Mouse (Mus musculus): Measurements from ENCODE around the gene Nt5m.

The Nt5m gene

DNA sequence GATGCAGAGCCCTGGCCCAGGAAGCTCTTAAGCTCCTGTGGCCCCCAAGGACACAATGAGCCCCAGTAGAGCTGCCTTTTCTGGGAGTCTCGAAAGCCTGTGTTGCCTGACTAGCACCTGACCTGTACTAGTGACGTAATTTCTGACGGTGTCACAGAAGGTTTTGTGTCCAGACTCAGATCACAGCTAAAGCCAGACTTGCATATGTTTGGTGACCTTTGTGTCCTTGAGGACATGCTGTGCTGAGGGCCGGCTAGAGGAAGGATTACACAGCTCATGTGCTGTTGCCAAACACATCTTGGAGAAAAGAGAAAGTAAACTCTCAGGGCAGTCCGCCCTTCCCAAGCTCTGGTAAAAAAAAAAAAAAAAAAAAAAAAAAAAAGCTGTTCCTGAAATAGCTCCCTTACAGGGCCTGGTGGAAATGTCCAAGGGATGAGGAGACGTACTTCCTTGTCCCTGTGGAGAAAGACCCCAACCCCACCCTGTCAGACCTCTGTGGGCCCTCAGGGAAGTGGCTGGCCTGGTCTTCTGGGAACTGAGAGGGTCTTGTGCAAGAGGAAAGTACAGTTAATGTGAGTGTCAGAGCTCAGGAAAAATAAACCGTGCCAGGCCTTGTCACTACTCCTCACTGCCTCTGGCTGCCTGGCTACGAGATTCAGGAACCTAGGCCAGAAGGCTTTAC lies 62.9 kb downstream of the Nt5m start:
- DNase-seq (ENCODE audit: low spot score), result no peak

DNA sequence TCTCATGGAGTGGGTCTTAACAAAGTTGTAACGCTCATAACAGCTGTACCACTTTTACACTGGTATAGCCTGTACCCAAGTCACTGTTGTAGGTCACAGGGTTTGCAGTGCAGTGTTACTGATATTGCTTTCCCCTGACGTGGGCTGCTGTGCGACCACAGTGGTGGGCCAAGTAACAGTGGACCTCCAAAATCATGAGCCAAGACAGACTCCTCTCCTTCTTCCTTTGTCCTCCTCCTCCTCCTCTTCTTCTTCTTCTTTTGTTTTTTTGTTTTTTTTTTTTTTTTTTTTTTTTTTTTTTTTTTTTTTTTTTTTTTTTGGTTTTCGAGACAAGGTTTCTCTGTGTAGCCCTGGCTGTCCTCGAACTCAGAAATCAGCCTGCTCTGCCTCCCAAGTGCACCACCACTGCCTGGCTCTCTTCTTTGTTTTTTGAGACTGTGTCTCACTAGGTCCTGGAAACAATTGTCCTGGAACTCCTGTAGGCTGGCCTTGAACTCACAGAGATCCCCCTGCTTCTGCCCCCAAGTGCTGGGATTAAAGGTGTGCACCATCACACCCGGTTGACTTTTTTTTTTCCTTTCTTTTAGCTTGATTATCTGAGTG lies 67.4 kb downstream of the Nt5m start:
- DNase-seq (ENCODE audit: low spot score), result no peak

DNA sequence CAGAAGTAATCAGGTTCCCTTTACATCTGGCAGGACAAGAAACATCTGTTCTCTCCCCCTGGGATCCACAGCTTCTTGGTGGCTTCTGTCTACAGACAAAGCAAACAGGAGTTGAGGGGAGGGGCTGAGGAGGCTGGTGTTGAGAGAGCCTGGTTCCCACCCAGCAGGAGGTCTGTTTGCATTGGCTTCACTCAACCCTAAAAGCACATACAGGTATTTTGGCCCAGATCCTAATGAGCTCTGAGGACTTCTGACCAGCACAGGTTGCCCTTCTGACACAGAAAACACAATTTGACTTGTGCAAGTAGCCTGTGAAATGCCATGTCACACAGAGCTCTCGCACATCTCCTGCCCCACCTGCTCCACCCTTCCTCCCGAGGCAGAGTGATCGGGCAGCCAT lies 69.2 kb downstream of the Nt5m start:
- DNase-seq (ENCODE audit: low spot score), result no peak

DNA sequence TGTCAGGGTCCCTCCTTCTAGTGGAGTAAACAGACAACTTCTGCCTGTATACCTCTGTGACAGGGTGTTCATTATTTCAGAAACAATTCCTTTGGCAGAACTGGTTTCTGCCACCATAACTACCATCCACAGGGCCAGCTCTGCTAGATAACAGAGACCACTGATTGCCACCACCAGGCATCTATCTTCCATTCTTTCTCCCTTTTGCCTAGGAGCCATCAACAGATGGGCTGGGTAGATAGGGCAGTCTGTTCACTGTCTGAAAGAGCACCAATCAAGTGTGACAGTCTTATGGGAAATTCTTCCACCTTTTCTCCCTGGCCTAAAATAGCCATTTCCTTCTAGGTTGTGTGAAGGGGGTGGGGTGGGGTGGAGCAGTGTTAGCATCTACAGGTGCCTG lies 71.3 kb downstream of the Nt5m start:
- no peak for DNase-seq (ENCODE audit: low spot score)

DNA sequence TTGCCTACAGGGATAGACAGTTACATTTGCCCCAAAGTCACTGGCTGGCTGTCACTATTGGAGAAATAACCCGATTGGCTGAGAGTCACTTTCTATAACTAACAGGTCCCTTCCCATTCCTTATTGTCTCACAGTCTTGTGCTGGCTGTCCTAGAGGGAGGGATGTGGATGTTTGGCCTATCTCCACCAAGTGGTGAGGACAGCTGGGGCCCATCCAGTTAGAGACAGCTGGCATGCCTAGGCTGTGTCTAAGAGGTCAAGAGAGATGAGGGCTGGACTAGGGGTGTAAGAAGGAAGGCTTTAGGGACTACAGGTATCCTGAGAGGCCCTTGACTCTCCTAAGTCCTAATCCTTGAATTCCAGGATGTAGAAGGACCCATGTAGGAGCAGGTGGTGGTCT lies 72.3 kb downstream of the Nt5m start:
- DNase-seq (ENCODE audit: low spot score), result no peak

DNA sequence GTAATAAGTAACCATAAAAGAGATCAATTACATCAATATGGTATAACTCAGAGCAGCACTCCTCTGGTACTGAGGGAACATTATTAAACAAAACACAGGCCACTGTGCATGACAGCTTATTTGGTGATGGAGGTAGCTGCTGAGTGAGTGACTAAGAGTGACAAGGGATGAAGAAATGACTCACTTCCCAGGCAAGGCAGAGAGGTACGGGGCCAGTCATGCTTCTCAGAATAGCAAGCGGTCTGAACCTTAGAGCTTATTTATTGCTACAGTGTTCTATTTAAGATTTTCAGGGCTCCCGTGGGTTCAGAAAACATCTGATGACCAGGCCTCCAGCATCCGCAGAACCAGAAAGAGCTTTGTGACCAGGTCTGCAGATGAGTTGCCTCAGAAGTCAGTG lies 74.5 kb downstream of the Nt5m start:
- DNase-seq (ENCODE audit: low spot score), result no peak

DNA sequence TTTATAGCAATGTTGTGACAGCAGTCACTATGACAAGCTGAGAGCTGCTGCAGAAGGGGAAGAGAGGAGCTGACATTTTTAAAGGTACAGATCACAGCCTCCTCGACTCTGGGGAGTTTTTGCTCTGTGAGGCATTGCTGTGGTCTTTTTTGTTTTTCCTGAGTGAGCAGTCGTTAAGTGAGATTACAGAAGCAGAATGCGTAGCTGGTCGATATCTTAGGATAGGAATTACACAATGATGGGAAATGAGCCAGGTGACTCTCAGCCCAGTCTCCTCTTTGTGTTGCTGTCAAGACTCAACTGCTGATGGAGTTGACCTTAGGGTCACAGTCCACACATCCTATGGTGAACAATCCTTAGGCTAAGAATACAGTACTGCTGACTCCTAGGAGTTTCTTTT lies 78.8 kb downstream of the Nt5m start:
- no peak for DNase-seq (ENCODE audit: low spot score)

DNA sequence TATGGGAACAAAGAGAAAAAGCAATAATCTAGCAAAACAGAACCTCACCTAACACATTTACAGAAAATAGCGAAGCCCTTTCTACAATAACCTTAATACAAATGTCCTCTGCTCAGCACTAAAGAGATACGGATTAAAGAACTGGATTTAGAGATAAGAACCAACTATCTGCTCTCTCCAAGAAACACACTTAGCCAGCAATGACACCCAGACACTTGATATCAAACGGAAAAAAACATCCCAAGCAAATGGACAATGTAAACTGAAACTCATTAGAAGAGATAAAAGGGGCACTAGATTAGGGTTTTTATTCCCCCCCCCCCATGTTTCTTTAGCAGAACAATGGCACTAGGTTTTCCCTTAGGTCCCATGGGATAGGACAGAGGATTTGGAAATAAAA lies 80.2 kb downstream of the Nt5m start:
- no peak for DNase-seq (ENCODE audit: low spot score)

DNA sequence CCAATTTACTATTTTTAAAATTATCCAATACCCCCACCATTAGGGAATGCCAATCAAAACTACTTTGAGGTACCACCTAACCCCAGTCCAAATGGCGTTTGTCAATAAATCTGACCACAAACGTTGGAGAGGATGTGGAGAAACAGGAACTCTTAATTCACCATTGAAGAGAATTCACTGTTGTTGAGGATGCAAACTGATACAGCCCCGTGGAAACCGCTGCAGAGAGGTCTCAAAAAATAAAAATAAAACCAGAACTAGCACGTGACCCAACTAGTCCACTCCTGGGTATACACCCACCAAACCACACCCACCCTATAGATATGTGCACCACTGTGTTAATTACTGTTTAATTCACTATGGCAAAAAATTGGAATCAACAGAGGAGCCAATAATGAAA lies 81.1 kb downstream of the Nt5m start:
- no peak for DNase-seq (ENCODE audit: low spot score)

DNA sequence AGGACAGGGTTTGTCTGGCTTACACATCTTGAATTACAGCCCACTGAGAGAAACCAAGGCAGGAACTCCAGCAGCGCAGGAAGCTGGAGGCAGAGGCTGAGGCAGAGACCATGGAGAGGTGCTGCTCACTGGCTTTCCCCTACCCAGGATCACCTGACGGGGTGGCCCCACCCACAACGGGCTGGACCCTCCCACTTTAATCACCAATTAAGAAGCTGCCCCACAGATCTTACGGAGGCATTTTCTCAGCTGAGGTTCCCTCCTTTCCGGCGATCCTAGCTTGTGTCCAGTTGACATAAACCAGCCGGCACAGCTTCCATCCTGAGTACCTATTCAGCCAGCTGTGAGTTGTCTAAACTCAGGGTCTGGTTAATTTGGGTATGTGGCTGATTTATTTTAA lies 82.0 kb downstream of the Nt5m start:
- DNase-seq (ENCODE audit: low spot score), result no peak

DNA sequence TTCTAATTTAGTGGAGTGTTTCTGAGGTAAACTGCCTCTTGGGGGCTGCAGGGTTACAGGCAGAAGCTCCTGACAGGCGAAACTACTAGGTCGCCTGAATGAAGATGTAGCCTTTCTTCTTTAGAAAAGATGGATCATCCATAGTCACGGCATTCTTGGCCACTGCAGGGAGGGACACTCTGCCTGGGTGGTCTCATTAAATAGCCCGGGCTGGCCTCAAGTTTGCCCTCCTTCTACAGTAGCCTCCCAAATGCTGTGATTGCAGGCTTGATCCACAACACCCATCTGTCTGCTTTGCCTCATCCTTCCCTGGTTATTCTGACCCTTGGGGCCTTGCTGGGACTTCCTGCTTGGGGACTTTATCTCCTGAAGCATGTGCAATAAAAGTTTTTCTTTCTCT lies 90.8 kb downstream of the Nt5m start:
- no peak for DNase-seq (ENCODE audit: low spot score)

All from testis, postnatal 10 days (tissue).